Mouse (Mus musculus): ENCODE data around the gene Slc12a4.
"Not testable (repeated sequence)": the region's sequence is repeated elsewhere in the genome, so short reads cannot be mapped to it uniquely, and the experiment has no call there.

- not testable (repeated sequence) for TF ChIP-seq GATA1, TAL1 (IDR thresholded peaks at IDR 0.05; ENCODE audit: low read length)
Measured at GRCm38 (mm10) chr8:106007891-106008290, 42.0 kb upstream of the Slc12a4 start.

Measured in erythroblast, embryonic 14.5 days (primary cell).